ENCODE assay signal across 8 mouse cellular contexts in genomic region chr13:56575701-56576321, GRCm38 (mm10). TPM values are rescaled to one million over a fixed set of nuclear protein-coding genes. Genes with fewer than 3 reads are reported as not detected.
DNase-seq lines count a peak whose midpoint lies in the region; ATAC-seq and TF ChIP-seq lines count a peak whose summit lies in the region.

No protein-coding gene starts in this region.

- H3K27me3 ChIP-seq in forebrain, postnatal 0 days (ENCODE audit: insufficient read depth, low read length), result no peaks in the 10 kb centered on the region
- H3K27me3 ChIP-seq in forebrain, embryonic 15.5 days, result no peaks in the 10 kb centered on the region
- 0 out of 2 replicates have a peak, but pooled peaks cover 2% of the 10 kb centered on the region for H3K27me3 ChIP-seq in intestine, postnatal 0 days (replicated peaks; ENCODE audit: control insufficient read depth, insufficient read depth, low read length)
- H3K27me3 ChIP-seq in limb, embryonic 10.5 days (ENCODE audit: low read depth, poor library complexity, severe bottlenecking), result no peaks in the 10 kb centered on the region
- H3K27me3 ChIP-seq in stomach, embryonic 16.5 days (ENCODE audit: control insufficient read depth, insufficient read depth, low read length), result no peaks in the 10 kb centered on the region

- no peak overlapping the region for H3K4me3 ChIP-seq in forebrain, postnatal 0 days (ENCODE audit: low read depth, low read length)
- H3K4me3 ChIP-seq in forebrain, embryonic 15.5 days, result no peak overlapping the region
- peak overlapping the region; percentile 45 for H3K4me3 ChIP-seq in gastrocnemius, adult 2 months
- no peak overlapping the region for H3K4me3 ChIP-seq in intestine, postnatal 0 days (ENCODE audit: low read depth, low read length)
- H3K4me3 ChIP-seq in limb, embryonic 10.5 days, result no peak overlapping the region
- no peak overlapping the region for H3K4me3 ChIP-seq in stomach, embryonic 16.5 days (replicated peaks; ENCODE audit: low read length)

- DNase-seq in forebrain, postnatal 0 days, result no peak
- peak; percentile 39 to 62 for DNase-seq in cerebellum, adult 18-20 months
- peak; percentile 85 for DNase-seq in gastrocnemius, adult 2 months
- peak; percentile 80 for DNase-seq in limb, embryonic 10.5 days (ENCODE audit: low spot score)
- DNase-seq in neural tube, embryonic 10.5 days (ENCODE audit: extremely low spot score, low spot score), result peak; percentile 85

- peak; percentile 71 for TF ChIP-seq CTCF in forebrain, postnatal 0 days (IDR thresholded peaks at IDR 0.05; ENCODE audit: low read depth)
- peak; percentile 96; the same call in 1 of the 2 replicates for TF ChIP-seq CTCF in gastrocnemius, adult 2 months (IDR thresholded peaks at IDR 0.05)
- peak; percentile 94 for TF ChIP-seq CTCF in intestine, postnatal 0 days (IDR thresholded peaks at IDR 0.05; ENCODE audit: low read depth)

- intact Hi-C loops in gastrocnemius, adult 2 months (cut with DNase I), result loop anchor here (2.0 to 5.0 kb wide), 2 partner anchors 83 to 161 kb away; no protein-coding TSS in a partner anchor

- H3K27ac ChIP-seq in forebrain, postnatal 0 days (ENCODE audit: low read depth, low read length), result no peak overlapping the region
- no peak overlapping the region for H3K27ac ChIP-seq in forebrain, embryonic 15.5 days (replicated peaks)
- peak overlapping the region; percentile 80 for H3K27ac ChIP-seq in gastrocnemius, adult 2 months
- H3K27ac ChIP-seq in intestine, postnatal 0 days (ENCODE audit: low read depth, low read length), result peak overlapping the region; percentile 70
- H3K27ac ChIP-seq in limb, embryonic 10.5 days, result peak overlapping the region; percentile 85
- H3K27ac ChIP-seq in stomach, embryonic 16.5 days (ENCODE audit: low read length), result peak overlapping the region; percentile 96

- H3K4me2 ChIP-seq in forebrain, postnatal 0 days (ENCODE audit: low read depth), result no peak overlapping the region
- no peak overlapping the region for H3K4me2 ChIP-seq in forebrain, embryonic 15.5 days (replicated peaks)
- H3K4me2 ChIP-seq in intestine, postnatal 0 days (replicated peaks; ENCODE audit: low read depth), result no peak overlapping the region
- H3K4me2 ChIP-seq in stomach, embryonic 16.5 days (ENCODE audit: low read depth, low read length), result no peak overlapping the region

- no peaks in the 10 kb centered on the region for H3K4me1 ChIP-seq in forebrain, postnatal 0 days (ENCODE audit: insufficient read depth)
- H3K4me1 ChIP-seq in forebrain, embryonic 15.5 days, result peaks cover 4% of the 10 kb centered on the region; the same call in 1 of the 2 replicates
- H3K4me1 ChIP-seq in intestine, postnatal 0 days (replicated peaks; ENCODE audit: control insufficient read depth, insufficient read depth, low read length), result no peaks in the 10 kb centered on the region; the same call in 1 of the 2 replicates
- peaks cover 48% of the 10 kb centered on the region for H3K4me1 ChIP-seq in limb, embryonic 10.5 days
- H3K4me1 ChIP-seq in stomach, embryonic 16.5 days (ENCODE audit: control insufficient read depth, insufficient read depth, low read length), result peaks cover 26% of the 10 kb centered on the region

- no peak for ATAC-seq in forebrain, postnatal 0 days
- ATAC-seq in forebrain, embryonic 15.5 days (replicated peaks), result no peak
- ATAC-seq in intestine, postnatal 0 days, result peak; percentile 62
- peak; percentile 77 for ATAC-seq in stomach, embryonic 16.5 days (ENCODE audit: insufficient read depth, low FRiP score)

- no peak overlapping the region for H3K9ac ChIP-seq in forebrain, postnatal 0 days
- no peak overlapping the region for H3K9ac ChIP-seq in forebrain, embryonic 15.5 days (replicated peaks)
- H3K9ac ChIP-seq in intestine, postnatal 0 days (ENCODE audit: low read depth, low read length), result no peak overlapping the region
- H3K9ac ChIP-seq in stomach, embryonic 16.5 days (ENCODE audit: low read length), result 0 out of 2 replicates have a peak overlapping the region, but pooled peaks have one; percentile 10

- no peaks in the 10 kb centered on the region for H3K9me3 ChIP-seq in forebrain, postnatal 0 days (ENCODE audit: low read length)
- H3K9me3 ChIP-seq in forebrain, embryonic 15.5 days, result no peaks in the 10 kb centered on the region
- no peaks in the 10 kb centered on the region for H3K9me3 ChIP-seq in intestine, postnatal 0 days (ENCODE audit: control insufficient read depth)
- no peaks in the 10 kb centered on the region for H3K9me3 ChIP-seq in limb, embryonic 10.5 days (replicated peaks)
- no peaks in the 10 kb centered on the region for H3K9me3 ChIP-seq in stomach, embryonic 16.5 days (replicated peaks; ENCODE audit: control insufficient read depth, low read length)

- H3K36me3 ChIP-seq in forebrain, postnatal 0 days (ENCODE audit: insufficient read depth), result no peaks in the 10 kb centered on the region
- H3K36me3 ChIP-seq in forebrain, embryonic 15.5 days, result no peaks in the 10 kb centered on the region
- H3K36me3 ChIP-seq in intestine, postnatal 0 days (ENCODE audit: control insufficient read depth, insufficient read depth), result no peaks in the 10 kb centered on the region
- H3K36me3 ChIP-seq in limb, embryonic 10.5 days, result no peaks in the 10 kb centered on the region
- H3K36me3 ChIP-seq in stomach, embryonic 16.5 days (ENCODE audit: control insufficient read depth, insufficient read depth, low read length), result no peaks in the 10 kb centered on the region

- 57% methylated on average over 12 of the region's 12 CpGs for WGBS in forebrain, postnatal 0 days
- WGBS in forebrain, embryonic 15.5 days, result 68% methylated on average over 12 of the region's 12 CpGs
- WGBS in intestine, postnatal 0 days, result 40% methylated on average over 12 of the region's 12 CpGs
- WGBS in limb, embryonic 10.5 days, result 63% methylated on average over 12 of the region's 12 CpGs
- 28% methylated on average over 12 of the region's 12 CpGs for WGBS in stomach, embryonic 16.5 days

RNA-seq across cellular contexts. Expression of gene Lect2, which starts 27.5 kb away (rescaled TPM):
- total RNA-seq in forebrain, postnatal 0 days (2014; rRNA removed), result not detected in 2 replicates
- not detected in 2 replicates for polyA plus RNA-seq in forebrain, postnatal 0 days (2015; fragmentation: Nextera tagmentation; extraction: Ambion mirVana)
- not detected in 2 replicates for polyA plus RNA-seq in forebrain, embryonic 15.5 days (2015; fragmentation: Nextera tagmentation; extraction: Ambion mirVana)
- not detected for total RNA-seq in gastrocnemius, adult 2 months (2021)
- 48.8 and 59.0 TPM in 2 replicates for polyA plus RNA-seq in intestine, postnatal 0 days (2015; fragmentation: Nextera tagmentation; extraction: Ambion mirVana)
- not detected in 2 replicates for polyA plus RNA-seq in limb, embryonic 10.5 days (2016; fragmentation: Nextera tagmentation; extraction: Ambion mirVana)
- polyA plus RNA-seq in stomach, embryonic 16.5 days (2015; fragmentation: Nextera tagmentation; extraction: Ambion mirVana), result 2.6 and 5.8 TPM in 2 replicates

RNA-seq across cellular contexts. Expression of gene Tgfbi, which starts 33.5 kb away (rescaled TPM):
- 4.3 and 4.8 TPM in 2 replicates for total RNA-seq in forebrain, postnatal 0 days (2014; rRNA removed)
- 4.9 and 5.3 TPM in 2 replicates for polyA plus RNA-seq in forebrain, postnatal 0 days (2015; fragmentation: Nextera tagmentation; extraction: Ambion mirVana)
- polyA plus RNA-seq in forebrain, embryonic 15.5 days (2015; fragmentation: Nextera tagmentation; extraction: Ambion mirVana), result 3.6 and 3.9 TPM in 2 replicates
- total RNA-seq in gastrocnemius, adult 2 months (2021), result 10 to 100 TPM; 13.0 to 24.8 TPM
- polyA plus RNA-seq in intestine, postnatal 0 days (2015; fragmentation: Nextera tagmentation; extraction: Ambion mirVana), result 101 and 105 TPM in 2 replicates
- polyA plus RNA-seq in limb, embryonic 10.5 days (2016; fragmentation: Nextera tagmentation; extraction: Ambion mirVana), result 26.3 and 38.9 TPM in 2 replicates
- 180 and 191 TPM in 2 replicates for polyA plus RNA-seq in stomach, embryonic 16.5 days (2015; fragmentation: Nextera tagmentation; extraction: Ambion mirVana)

RNA-seq across cellular contexts. Expression of gene Fbxl21, which starts 53.5 kb away (rescaled TPM):
- total RNA-seq in forebrain, postnatal 0 days (2014; rRNA removed), result 5.4 and 7.1 TPM in 2 replicates
- polyA plus RNA-seq in forebrain, postnatal 0 days (2015; fragmentation: Nextera tagmentation; extraction: Ambion mirVana), result 3.4 and 4.3 TPM in 2 replicates
- polyA plus RNA-seq in forebrain, embryonic 15.5 days (2015; fragmentation: Nextera tagmentation; extraction: Ambion mirVana), result 2.4 and 2.9 TPM in 2 replicates
- not detected for total RNA-seq in gastrocnemius, adult 2 months (2021)
- 3.7 and 4.0 TPM in 2 replicates for polyA plus RNA-seq in intestine, postnatal 0 days (2015; fragmentation: Nextera tagmentation; extraction: Ambion mirVana)
- 1.1 and 1.4 TPM in 2 replicates for polyA plus RNA-seq in limb, embryonic 10.5 days (2016; fragmentation: Nextera tagmentation; extraction: Ambion mirVana)
- 1.6 and 1.9 TPM in 2 replicates for polyA plus RNA-seq in stomach, embryonic 16.5 days (2015; fragmentation: Nextera tagmentation; extraction: Ambion mirVana)

Comparison
In these comparisons a context has a peak if more than half of its experiments do, and no peak if none do; other contexts are left out.
1. ATAC-seq: peak in intestine, postnatal 0 days (single experiment) and stomach, embryonic 16.5 days (single experiment); none in forebrain, postnatal 0 days (single experiment) and forebrain, embryonic 15.5 days (single experiment).
2. H3K27ac ChIP-seq: peak in gastrocnemius, adult 2 months (single experiment), intestine, postnatal 0 days (single experiment), limb, embryonic 10.5 days (single experiment) and stomach, embryonic 16.5 days (single experiment); none in forebrain, postnatal 0 days (single experiment) and forebrain, embryonic 15.5 days (single experiment).
3. Peak in every context shown above with its lines, with median percentiles within 50 percentile points of each other: CTCF ChIP-seq.